In genomic region chr9:114007850-114008350, GRCm38 (mm10) we compare ENCODE assay signal across 16 mouse cellular contexts. TPM values are rescaled to one million over a fixed set of nuclear protein-coding genes. Genes with fewer than 3 reads are reported as not detected.
"Had no signal": no experiment of that assay in that cellular context is flagged by ENCODE, and none has a peak within 500 bp of the region (broad histone marks: within the 10 kb centered on the region; RNA-seq: fewer than 3 reads in every experiment).

No protein-coding gene starts in this region.

- H3K4me3 ChIP-seq: limb, embryonic 12.5 days; liver, embryonic 15.5 days; midbrain, embryonic 10.5 days; myocyte; neural tube, embryonic 15.5 days had no signal

- H3K4me1 ChIP-seq: neural tube, embryonic 15.5 days had no signal

- ATAC-seq: inflammation-experienced regulatory T-cells, adult 6 months; intestine, postnatal 0 days; lung, postnatal 0 days had no signal

- H3K9ac ChIP-seq: limb, embryonic 12.5 days; liver, embryonic 15.5 days; neural tube, embryonic 15.5 days had no signal

- H3K9me3 ChIP-seq: liver, embryonic 15.5 days; midbrain, embryonic 10.5 days; neural tube, embryonic 15.5 days had no signal

- DNase-seq: liver; lung, adult 2 months; lung, postnatal 36 days; midbrain, embryonic 14.5 days; right cerebral cortex, adult 18-20 months; thymus, postnatal 4 days had no signal

- H3K4me2 ChIP-seq: limb, embryonic 12.5 days; liver, embryonic 15.5 days; neural tube, embryonic 15.5 days had no signal

- H3K36me3 ChIP-seq: limb, embryonic 12.5 days; liver, embryonic 15.5 days had no signal

- H3K27me3 ChIP-seq: liver, embryonic 15.5 days; neural tube, embryonic 15.5 days had no signal

- H3K27ac ChIP-seq: limb, embryonic 12.5 days; liver, embryonic 15.5 days; midbrain, embryonic 10.5 days; neural tube, embryonic 15.5 days; stomach, postnatal 0 days had no signal

RNA-seq across cellular contexts. Expression of gene Susd5, which starts 49.0 kb away (rescaled TPM):
- total RNA-seq: megakaryocyte progenitor cell, adult 5-6 weeks had no signal
- polyA plus RNA-seq: inflammation-experienced regulatory T-cells, adult 6 months; lung, postnatal 0 days had no signal
